Mouse (Mus musculus) thymus, postnatal 0 days (tissue): ENCODE measurements around the gene Mpig6b. TPM values are rescaled to one million over a fixed set of nuclear protein-coding genes. Genes with fewer than 3 reads are reported as not detected.

ENCODE experiments used
- DNase-seq: peaks from one replicate; pipeline ENCODE4 v3.0.0-alpha.2; 2015; ENCODE audit warnings: low spot score
- polyA plus RNA-seq: library from polyadenylated mRNA; unstranded; fragments of >200 nt; fragmentation: Nextera tagmentation; extraction: Ambion mirVana; gene quantifications from 2 replicates; pipeline ENCODE4 v1.2.1, GENCODE M21; 2015

Mpig6b gene
- polyA plus RNA-seq, 1 experiment from 2014 or later = 0.08 TPM

DNA sequence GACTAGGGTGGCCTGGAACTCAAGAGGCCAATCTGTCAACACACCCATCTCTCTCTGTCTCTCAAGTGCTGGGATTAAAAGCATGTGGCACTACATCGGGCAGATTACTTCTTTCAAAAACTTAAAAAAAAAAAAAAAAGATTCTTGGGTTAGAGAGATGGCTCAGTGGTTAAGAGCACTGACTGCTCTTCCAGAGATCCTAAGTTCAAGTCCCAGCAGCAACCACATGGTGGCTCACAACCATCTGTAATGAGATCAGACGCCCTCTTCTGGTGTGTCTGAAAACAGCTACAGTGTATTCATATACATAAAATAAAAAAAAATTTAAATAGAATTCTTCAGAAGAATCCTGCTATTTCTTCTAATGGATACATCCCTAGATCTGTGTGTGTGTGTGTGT, 22.2 kb upstream of the Mpig6b start:
- no peak for DNase-seq

DNA sequence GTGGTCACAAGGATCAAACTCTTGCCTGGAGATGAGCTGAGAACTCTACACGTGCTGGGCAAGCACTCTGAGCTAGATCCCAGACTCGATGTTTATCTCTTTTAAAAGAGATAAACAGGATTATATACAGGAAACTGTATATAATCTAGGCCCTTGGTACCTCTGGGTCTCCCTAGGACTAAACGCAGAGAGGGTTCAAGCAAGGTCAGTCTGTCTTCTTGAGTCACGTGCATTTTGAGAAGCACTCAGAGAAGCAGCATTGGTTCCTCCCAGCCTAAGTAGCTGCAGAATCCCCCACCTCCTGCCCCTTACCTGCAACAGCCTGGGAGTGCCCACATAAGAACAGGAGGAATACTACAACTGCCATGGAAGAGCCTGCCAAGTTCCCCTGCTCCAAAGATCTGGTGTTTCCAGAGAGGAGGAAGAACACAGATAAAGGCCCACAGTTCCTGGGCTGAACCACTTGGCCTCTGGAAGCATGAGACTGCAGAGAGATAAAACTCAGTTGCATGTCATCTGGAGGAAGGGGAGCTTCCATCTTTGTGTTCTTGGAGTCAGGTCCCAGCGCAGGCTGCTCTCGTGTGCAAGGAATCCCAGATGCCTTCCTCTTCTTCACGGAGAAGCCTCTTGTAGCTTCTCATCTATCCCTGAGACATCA, 19.4 kb upstream of the Mpig6b start, which contains the start of gene Ly6g6f:
Gene Ly6g6f (minus strand): TSS at position 403 of the 658 bp plus-strand sequence.
- DNase-seq = no peak

DNA sequence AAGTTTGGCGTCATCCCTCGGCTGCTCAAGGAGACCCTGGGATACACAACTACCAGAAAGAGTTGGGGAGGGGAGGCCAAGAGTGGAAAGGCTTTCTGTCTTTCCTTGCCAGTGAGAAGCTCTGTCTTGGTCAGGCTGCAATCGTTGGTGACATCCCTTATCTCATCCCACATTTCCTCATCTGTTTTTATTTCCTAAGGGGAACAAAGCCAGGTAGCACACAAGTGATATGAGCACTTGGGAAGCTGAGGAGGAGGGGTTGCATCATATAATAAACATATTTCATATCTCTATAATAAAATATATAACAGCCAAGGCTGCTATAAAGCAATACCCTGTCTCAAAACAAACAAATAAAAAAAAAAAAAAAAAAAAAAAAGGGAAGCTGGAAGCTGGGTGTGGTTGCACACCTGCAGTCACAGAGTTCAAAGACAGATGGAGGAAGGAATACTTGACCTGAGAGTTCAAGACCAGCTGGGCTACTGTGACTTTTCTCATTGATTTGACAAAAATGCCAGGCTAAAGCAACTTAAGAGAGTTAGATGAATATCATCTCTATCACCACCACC, 18.0 kb upstream of the Mpig6b start:
- no peak for DNase-seq

DNA sequence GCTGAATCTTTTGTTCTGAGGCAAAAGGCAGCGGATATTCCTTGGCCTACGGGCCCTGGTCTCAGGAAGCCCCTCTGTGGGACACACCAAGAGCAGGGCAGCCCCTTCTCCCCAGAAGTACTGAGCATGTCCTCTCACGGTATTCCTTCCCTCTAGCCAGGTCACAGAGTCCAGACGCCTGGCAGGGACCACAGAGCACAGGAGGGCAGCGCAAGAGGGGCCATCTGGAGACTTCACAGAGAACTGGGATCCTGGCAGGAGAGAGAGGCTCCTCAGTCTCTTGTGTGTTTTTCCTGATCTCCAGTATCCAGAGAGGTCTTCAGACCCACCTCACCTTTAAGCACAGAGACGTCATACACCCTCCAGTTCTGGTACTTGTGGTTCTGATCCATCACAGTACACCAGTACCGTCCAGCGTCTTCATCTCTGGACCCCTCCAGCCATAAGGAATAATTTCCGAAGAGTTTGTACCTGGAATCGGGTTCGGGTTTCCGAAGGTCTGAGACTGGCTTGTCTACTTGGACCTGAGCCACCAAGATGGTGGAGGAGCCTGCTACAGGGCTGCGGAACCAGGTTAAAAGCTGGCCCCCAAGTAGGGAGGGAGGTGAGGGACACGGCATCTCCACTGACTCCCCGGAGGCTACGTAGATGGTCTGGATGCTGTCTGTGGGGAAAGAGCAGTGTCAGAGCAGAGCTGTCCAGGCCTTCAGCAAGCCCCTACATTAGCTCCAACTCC, 17.0 kb upstream of the Mpig6b start:
- DNase-seq = no peak

DNA sequence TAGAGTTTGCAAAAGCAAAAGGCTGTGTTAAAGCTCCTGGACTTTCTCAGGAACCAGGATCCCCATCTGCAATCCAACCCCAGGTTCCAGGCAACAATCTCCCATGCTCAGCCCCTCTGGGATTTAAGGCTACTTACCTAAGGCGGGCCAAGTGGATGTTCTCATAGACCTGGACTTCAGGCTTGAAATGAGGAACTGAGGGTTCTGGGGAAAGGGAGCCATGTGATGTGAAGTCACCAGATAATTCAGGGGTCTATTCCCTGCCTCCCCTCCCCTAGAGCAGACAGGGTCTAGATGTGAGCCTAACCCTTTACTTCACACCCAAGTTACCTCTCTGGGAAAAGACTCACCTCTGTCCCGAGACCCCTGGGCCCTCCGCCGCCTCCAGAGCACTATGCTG, 14.7 kb upstream of the Mpig6b start:
- no peak for DNase-seq

DNA sequence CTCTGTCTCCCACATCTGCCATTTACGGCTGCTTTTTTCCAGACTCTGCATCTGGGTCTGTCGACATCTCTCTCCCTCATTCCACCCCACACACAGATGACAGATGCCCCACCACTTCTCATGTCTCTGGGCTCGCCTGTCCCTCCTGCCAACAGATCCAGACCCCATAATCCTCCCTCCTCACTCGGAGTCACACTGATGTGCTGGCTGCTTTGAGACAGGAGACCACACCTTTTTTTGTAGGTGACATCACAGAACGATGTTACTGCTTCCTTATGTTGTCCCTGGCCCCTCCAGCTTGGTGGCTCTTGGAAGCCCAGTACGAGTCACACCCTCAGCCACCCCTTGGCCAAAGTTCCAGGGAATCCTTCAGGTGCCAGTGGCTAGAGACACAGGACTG, 14.3 kb upstream of the Mpig6b start:
- DNase-seq = no peak

DNA sequence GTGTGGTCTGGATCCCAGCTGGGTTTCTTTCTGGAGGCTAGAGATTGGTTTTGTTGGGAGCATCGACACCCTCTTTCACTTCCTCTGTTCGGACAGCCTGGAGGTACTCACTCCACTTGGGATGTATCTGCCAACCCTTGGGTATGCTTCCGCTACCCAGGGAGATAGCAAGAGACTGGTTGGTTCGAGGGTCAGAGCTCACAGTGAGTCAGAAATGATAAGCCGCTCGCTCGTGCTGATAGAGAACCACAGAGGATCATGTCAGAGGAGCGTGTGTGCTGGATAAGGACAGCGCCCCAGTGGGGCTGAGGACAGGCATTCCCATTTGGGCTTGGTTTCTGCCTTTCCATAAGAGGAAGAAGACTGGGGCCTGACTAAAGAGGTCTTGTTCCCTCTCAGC, 13.8 kb upstream of the Mpig6b start:
- DNase-seq = no peak

DNA sequence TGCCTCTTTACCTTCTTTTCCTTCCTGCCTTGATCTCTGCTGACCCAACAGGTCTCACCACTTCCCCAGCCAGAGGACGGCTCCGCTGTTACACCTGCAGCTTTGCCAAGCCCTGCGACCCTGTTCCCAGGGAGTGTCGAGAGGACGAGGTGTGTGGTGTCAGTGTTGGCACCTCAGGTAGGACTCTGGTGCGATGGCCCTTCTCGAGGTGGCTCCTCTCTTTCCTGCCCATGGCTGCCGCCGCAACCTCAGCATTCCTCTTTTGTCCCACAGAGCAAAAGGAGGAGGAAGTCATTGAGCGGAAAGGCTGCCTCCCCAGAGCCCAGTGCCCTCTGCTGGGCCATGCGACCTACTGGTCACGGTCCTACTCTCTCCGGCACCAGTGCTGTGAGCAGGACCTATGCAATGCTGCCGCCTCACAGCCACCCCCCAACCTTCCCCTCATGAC, 11.8 kb upstream of the Mpig6b start, which contains the start of gene Ly6g6d:
Gene Ly6g6d (minus strand): TSS at position 280 of the 448 bp plus-strand sequence.
- no peak for DNase-seq

DNA sequence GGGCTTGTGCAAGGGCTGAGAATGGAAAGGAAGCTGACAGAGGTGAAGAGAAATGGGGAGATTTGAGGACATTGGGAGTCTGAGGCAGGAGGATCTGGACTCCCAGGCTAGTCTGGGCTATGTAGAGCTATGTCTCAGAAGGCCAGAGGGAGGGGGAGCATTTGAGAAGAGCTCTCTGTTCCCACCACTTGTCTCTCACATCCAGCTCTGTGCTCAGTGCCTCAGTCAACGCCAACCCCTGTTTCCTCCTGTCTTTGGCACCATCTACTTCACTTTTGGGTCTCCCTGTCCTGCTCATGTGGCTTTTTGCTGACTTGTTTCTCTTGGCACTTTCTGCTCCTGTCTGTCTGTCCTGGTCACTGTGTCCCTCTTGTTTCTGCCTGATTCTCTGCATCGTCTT, 11.3 kb upstream of the Mpig6b start:
- no peak for DNase-seq

DNA sequence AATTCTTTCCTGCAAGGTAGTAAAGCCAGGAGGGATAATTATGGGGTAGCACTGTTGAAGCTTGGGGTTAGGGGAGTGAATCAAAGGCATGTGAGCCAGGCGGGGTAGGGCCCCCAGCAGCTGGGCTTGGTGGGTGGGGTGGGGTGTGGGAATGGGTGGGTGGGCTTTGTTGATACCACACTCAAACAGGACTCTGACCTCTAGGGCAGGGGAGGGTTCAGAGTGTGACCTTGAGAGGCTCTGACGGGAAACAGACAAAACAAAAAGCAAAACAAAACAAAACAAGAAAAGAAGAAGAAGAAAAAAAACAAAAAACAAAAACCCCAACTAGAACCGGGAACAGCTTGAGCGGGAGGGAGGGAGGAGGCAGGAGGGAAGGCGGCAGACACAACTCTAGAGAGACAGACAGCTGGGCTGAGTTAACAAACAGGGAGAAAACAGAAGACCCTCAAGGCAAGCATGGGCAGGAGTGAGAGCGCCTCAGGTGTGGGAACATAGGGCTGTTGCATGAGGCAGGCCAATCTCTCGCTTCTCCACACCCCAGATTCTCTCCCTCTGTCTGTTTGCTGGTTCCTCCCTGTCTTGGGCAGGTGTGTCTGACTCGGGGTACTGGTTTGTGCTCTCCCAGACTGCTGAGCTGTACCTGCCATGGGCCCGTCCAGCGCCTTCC, 10.7 kb upstream of the Mpig6b start, which contains the start of gene Ly6g6e:
Gene Ly6g6e (plus strand): TSS at position 396 of the 670 bp plus-strand sequence.
- no peak for DNase-seq

DNA sequence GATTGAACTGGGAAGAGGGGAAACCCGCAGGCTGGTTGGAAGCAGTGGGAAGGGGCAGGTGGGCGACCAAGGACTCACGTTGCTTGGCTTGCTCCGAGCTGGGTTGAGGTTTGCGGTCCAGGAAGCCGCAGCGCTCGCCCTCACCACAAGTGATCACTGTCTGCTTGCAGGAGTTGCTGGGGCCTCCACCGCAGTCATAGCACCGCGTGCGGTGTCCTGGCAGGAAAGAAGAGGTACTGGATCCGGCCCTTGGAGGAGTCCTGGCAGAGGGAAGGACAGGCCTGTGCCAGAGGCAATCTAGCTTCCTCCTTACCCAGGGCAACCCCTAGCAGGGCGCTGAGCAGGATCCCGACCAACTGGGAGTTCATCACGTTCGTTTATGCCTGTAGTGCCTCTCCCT, 8.1 kb upstream of the Mpig6b start:
- peak; percentile 46 for DNase-seq

DNA sequence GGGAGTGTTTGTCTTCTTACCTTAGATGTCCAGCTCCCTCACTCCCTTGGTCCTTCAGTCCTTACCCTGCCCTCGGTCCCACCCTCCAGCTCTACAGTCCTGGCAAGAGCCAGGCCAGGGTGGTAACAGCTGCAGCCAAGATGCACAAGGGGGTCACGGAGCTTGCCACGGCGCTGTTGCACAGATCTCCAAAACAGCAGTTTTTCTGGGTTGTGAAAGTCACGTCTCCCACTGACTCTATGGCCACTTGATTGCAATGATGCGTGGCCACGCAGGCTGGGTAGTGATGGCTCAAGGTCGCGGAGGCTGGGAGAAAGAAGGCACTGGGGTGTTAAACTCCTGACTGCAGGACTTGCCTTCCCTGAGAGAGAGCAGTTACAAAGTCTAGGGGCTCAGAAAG, 5.5 kb upstream of the Mpig6b start:
- DNase-seq = no peak

DNA sequence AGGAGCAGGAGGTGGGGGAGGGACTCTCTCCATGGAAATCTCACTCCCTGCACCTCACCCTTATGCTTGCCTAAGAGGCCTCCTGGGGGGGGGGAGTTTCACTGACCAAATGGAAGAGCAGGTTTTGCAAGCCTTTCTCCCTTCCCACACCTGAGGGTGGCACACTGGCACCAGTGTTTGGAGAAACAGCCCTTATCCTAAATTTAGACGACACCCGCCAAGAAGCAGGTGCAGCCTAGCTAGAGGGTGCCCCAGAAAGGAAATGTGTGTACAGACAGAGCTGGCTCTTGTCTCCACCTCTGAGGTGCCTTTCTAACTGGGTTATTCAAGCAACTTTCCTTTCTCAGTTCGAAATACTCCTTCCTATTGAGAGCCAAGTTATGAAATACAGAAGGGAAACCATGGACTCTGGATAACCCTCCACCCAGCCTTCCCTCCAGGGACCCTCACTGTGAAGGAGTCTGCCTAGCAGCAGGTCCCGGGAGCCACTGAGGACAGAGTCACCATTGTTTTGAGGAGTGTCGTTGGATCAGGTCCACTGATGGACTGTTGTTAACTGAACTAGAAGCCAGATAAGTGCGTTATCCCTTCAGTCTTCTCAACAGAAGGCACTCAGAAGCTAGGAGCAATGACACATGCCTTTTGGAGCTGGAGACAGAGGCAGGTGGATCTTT, 4.7 kb upstream of the Mpig6b start:
- peak; percentile 82 for DNase-seq

DNA sequence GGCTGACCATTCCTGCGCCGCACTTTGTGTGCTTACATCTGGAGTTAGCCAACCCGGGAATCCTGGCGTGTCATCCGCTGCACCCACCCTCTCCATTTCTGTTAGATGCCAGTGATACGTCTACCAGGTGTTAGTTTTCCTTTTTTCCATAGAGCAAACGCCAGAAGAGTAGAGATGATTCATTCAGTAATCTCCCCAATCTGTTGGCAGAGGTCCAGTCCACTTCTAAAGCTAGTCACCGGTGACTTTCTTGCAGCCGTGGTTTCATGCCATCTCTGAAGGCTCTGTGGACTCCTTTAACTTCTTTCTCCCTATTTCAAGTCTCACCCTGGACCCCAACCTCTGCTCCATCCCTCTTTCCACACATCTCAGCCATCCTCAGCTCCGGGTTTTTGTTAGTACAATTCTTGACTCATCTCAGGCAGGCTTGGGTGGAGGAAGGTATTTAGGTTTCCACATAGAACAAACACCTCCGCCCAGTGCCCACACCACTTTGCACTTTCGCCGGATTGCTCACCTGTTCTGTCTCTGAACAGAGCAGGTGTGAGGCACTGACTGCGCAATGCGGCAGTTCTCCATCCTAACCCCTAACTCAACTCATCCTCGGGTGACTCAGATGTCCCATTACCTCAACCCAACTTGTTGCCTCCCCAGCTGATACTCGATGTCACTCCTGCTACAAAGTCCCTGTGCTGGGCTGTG, 2.4 kb upstream of the Mpig6b start:
- DNase-seq = no peak

DNA sequence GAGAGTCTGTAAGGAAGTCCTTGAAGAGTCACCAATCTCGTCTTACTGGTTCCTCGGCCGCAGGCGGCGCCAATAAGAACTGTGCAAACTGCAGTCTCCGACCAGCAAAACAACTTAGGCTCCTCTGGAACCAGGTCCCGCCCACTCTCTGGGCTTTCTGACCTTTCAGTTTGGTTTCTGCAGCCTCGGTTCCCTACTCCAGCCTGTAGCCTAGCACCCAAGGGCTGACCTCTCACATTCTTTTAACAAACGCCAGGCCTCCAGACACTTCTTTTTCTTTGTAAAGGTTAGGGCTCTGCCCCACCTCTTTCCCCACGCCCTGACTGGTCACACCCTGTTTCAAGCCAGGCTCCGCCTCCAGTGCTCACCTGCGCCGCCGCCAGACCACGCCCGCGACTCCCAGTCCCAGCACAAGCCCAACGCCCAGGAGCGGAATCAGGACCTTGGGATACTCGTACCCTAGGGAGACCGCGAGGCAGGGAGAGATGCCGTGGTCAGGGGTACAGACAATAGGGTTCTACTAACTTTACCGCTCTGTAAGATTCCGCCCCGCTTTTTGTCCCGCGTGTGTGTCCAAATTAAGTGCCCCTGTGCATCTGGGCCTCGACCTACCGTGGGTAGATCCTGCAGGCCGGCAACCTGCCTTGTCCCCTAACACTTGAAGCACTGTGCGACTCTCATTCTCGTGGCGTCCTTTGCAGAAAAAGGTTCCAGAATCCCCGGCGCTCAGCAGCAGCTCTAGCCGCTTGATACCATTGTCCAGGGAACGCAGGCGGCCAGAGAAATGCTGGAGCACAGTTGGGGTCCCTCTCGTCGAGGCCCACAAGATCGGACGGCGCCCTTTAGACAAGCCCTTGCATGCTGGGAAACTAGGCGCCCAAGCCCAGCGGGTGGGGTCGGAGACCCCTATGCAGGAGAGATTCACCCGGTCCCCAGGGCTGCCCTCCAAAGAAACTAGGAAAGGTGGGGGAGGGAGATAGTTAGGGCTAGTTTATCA, 735 bp downstream of the Mpig6b start, which contains the start of gene Ly6g6c:
Gene Ly6g6c (plus strand): TSS at position 438 of the 997 bp plus-strand sequence.
- DNase-seq = no peak

DNA sequence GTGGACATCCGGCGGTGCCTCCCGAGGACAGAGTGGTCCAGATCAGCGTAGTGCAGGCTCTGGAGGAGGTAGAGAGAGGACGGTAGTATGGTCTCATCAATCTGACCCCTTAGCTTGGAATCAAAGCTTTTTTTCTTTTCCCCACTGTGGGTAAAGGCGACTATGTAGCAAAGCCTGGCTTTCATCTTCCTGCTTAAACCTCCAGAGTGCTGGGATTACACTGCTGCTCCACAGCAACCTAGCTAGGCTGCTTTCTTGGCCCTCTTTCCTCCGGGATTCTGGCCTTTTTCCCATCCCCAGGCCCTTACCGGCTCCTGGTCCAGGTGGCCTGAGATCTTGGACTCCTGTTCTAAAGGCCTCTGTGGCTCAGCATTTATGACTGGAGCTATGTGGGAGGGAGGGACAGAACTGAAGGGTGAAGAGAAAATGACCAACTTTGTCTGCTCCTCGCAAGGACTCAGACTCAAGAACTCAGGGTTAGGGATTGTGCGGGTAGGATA, 1.6 kb downstream of the Mpig6b start:
- no peak for DNase-seq

DNA sequence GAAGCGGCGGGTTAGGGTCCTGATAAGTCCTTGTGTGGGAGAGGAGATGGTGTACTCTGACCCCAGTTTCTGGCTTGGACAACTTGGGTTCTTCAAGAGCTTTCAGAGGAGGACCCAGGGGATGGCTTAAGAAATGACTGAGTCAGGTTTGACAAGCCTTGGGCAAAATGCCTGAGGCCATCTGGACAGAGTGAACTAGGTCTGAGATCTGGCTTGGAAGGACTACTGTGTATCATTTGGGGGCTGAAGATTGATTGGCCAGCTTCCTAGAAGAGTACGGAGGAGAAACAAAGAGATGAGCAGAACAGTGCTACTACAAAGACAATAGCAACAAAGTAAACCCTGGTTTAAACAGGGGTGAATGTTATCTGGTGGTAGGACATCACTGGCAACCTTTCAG, 2.5 kb downstream of the Mpig6b start:
- no peak for DNase-seq

DNA sequence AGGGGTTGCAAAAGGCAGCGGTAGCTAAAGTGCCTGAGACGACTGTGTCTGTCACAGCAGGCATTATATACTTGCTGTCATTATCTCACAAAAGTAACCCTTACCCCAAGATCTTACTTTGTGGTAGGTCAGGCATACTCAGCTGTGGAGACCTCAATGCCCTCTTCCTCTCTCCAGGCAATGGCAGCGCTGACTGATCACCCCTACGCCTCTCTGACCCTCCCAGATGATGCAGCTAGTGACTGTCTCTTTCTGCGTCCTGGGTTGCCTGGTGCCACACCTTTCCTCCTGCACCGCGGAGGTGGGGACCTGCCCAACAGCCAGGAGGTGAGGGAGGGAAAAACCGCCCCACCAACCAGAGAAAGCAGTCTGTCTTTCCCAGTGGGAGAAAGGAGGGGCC, 4.7 kb downstream of the Mpig6b start:
- DNase-seq = no peak

DNA sequence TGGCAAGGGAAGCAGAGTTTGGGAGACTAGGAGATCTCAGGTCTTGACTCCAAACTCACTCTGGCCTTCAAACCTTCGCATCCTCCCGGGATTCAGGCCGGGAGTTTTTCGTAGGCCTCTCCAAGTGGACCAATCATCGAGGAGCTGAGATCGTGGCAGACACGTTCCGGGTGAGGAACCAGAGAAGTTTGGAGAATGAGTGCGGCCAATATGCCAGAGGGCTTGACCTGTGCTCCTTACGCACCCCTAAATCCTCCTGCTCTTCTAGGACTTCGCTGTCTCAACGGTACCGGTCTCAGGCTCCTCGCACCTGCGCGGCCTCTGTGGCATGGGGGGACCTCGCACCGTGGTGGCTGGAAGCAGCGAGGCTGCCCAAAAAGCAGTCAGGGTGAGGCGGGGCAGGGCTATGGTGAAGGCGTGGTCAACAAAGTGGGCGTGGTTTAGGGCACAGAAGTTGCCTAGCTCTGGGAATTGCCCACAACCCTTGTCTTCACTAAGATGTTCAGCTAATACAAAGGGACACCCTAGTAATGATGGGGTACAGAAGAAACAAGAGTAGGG, 5.2 kb downstream of the Mpig6b start:
- DNase-seq = no peak
